Mouse (Mus musculus) heart, embryonic 11.5 days (tissue): ENCODE measurements at regions not wholly inside any gene's neighbourhood (a gene's known extent, or its start where the extent isn't known, plus 50 kb on each side); places are given as distances from the start of the nearest gene placed in this dataset.

ENCODE experiments used
- ATAC-seq: fragments of 200-750 bp; cut with Nextera tagmentation; replicated peaks from 2 replicates; pipeline ENCODE4 v1.8.0; 2017; ENCODE audit warnings: moderate library complexity; ENCODE audit not compliant: insufficient number of reproducible peaks, low FRiP score, low TSS enrichment
- H3K27ac ChIP-seq: fragments of 300-500 bp; sonication (generic); 2 replicates; pipeline ENCODE4 v1.5.1; 2014; ENCODE audit warnings: mild to moderate bottlenecking, low read depth, low read length
- H3K27me3 ChIP-seq: fragments of 300-500 bp; sonication (generic); 2 replicates; pipeline ENCODE4 v1.6.1; 2014; ENCODE audit warnings: mild to moderate bottlenecking, low read length, mixed read lengths; ENCODE audit not compliant: control insufficient read depth, insufficient read depth
- H3K36me3 ChIP-seq: fragments of 300-500 bp; sonication (generic); 2 replicates; pipeline ENCODE4 v1.6.1; 2014; ENCODE audit warnings: mild to moderate bottlenecking, low read length, moderate library complexity, mixed read lengths; ENCODE audit not compliant: control insufficient read depth, insufficient read depth
- H3K4me1 ChIP-seq: fragments of 300-500 bp; sonication (generic); 2 replicates; pipeline ENCODE4 v1.6.1; 2014; ENCODE audit warnings: low read length; ENCODE audit not compliant: control insufficient read depth, insufficient read depth
- H3K4me2 ChIP-seq: fragments of 300-500 bp; sonication (generic); 2 replicates; pipeline ENCODE4 v1.6.1; 2014; ENCODE audit warnings: mild to moderate bottlenecking, moderate library complexity
- H3K4me3 ChIP-seq: fragments of 300-500 bp; sonication (generic); 2 replicates; pipeline ENCODE4 v1.5.1; 2014; ENCODE audit warnings: low read depth, low read length
- H3K9ac ChIP-seq: fragments of 300-500 bp; sonication (generic); 2 replicates; pipeline ENCODE4 v1.6.1; 2014; ENCODE audit warnings: mild to moderate bottlenecking, low read depth, low read length, moderate library complexity
- H3K9me3 ChIP-seq: fragments of 300-500 bp; sonication (generic); replicated peaks from 2 replicates; pipeline ENCODE4 v1.6.1; 2016; ENCODE audit warnings: low read length; ENCODE audit not compliant: control insufficient read depth
- WGBS: fragments of 180-500 bp; shearing (Covaris S2); extraction: QIAGEN DNeasy Blood & Tissue Kit; methylation state at CpG from one replicate; pipeline ENCODE4 v1.1.7; 2014; ENCODE audit not compliant: insufficient replicate concordance; 5-methylcytosine and 5-hydroxymethylcytosine counted together

DNA sequence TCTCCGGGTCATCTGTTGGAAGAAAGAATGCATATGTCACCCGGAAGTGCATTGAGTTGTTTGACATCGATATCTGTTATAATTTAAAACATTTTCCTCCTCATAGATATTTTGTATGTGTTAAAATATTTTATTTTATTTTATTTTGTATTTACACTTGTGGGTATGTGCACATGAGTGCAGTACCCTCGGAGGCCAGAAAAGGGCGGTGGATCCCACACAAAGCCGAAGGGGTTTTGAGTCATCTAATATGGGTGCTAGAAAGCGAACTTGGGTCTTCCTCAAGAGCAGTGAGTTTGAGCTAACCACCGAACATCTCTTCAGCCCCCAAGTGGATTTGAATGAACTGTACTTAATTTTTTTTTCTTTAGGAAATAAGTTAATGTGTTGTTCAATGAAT, 156.0 kb downstream of the Gm11011 start:
- Histone ChIP-seq H3K4me1 (no peaks in the 10 kb centered on the region), H3K4me3 (no peak overlapping the region), H3K9me3 (no peaks in the 10 kb centered on the region), H3K9ac (no peak overlapping the region), H3K27me3 (no peaks in the 10 kb centered on the region), H3K36me3 (no peaks in the 10 kb centered on the region), H3K4me2 (no peak overlapping the region), H3K27ac (no peak overlapping the region)
- WGBS = 90% methylated on average over 8 of the region's 8 CpGs
- no peak for ATAC-seq

DNA sequence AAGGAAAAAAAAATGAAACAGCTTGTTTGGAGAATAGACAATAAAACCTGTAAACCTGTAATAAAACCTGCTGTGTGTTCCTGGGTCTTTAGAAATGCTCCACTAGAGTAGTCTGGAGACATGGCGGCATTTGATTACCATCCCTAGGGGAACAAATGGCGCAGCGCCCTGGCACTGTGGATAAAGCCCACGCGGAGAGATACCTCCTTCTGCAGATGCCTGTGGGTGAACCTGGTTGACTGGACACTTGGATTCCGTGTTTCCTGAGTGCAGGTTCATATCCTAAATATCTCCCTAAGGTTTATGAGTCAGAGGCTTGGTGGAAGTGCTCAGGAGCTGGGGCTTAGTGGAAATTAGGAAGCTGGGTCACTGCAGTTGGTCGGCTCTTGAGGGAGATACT, 158.1 kb downstream of the Gm11011 start:
- no peaks in the 10 kb centered on the region for H3K36me3 ChIP-seq
- H3K9ac ChIP-seq = no peak overlapping the region
- no peaks in the 10 kb centered on the region for H3K27me3 ChIP-seq
- no peak overlapping the region for H3K4me2 ChIP-seq
- 84% methylated on average over 7 of the region's 7 CpGs for WGBS
- no peaks in the 10 kb centered on the region for H3K4me1 ChIP-seq
- H3K4me3 ChIP-seq = no peak overlapping the region
- no peaks in the 10 kb centered on the region for H3K9me3 ChIP-seq
- no peak overlapping the region for H3K27ac ChIP-seq
- no peak for ATAC-seq

DNA sequence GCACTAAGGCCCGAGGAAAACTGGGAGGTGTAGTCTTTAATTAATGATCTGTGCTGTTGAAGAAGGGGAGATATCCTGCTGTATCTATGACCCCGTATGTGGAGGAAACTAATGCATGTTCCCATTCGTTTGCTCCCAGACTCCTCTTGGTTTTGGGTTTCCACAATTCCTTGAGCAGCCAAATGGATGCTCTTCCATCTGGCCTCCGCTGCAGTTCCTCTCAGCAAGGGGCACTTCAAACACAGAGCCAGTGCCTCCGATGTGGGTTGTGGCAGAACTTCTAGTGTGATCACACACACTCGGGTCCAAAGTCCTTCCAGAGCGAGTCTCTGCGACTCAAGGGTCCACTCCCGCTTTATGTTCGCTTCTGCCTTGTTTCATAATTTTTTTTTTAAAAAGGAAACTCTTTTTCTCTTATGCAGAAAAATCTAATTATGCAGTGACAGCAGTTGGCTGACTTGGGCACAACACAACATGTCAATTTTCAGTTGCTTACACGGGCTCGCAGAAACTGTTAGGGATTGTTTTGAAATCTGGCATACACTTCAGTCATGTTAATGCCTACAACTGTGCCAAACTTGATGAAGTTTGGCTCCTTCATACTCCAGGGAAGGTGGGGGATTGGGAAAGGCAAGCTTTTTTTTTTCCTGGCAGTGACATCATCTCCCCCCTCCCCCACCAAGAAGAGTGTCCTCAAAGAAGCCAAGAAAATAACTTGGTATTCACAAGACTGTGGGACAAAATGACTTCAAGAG, 163.2 kb downstream of the Gm11011 start:
- Histone ChIP-seq H3K27ac (no peak overlapping the region), H3K4me3 (no peak overlapping the region)
- 76% methylated on average over 12 of the region's 12 CpGs for WGBS

DNA sequence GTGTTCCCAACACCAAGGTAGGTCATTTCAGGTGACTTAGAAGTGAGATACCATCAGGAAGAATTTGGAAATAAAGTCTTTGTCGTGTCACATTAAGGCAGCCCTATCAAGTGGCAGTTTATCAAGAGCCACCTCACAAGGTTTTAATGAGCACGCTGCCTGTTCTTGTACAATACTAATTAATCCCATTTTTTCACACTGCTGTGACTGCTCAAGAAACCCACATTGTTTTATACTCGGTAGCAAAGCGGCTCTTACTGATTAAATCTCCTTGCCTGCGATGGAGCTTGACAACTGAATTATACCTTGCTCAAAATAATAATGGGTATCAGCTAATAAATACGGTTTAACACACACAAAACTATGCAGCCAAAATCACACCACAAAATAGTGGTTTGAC, 175.2 kb downstream of the Gm11011 start:
- WGBS = 71% methylated on average over 6 of the region's 6 CpGs
- no peak overlapping the region for H3K4me3 ChIP-seq
- H3K27ac ChIP-seq = no peak overlapping the region

More for the DNA sequence above, 163.2 kb downstream of the Gm11011 start:
- no peak for ATAC-seq
- H3K9me3 ChIP-seq = no peaks in the 10 kb centered on the region
- no peak overlapping the region for H3K9ac ChIP-seq
- no peak overlapping the region for H3K4me2 ChIP-seq
- H3K36me3 ChIP-seq = no peaks in the 10 kb centered on the region
- no peaks in the 10 kb centered on the region for H3K4me1 ChIP-seq
- no peaks in the 10 kb centered on the region for H3K27me3 ChIP-seq

DNA sequence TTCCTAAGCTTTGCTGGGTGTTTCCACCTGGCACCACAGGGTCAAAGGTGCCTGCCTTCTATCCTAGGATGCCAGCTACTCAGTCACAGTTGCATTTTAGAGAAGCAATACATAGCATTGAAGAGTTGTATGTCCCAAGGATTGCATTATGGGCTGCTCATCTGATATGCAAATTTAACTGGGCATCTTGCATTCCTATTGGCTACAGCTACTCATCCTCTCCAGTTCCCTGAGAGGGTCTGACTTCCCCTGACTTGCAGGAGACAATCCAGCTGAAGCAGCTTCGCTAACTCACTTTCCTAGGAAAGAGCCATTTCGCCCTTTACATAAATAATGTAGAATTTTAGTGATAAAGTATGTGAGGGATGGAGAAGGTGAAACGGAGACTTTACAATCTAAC, 177.5 kb downstream of the Gm11011 start:
- Histone ChIP-seq H3K4me1 (no peaks in the 10 kb centered on the region), H3K4me2 (no peak overlapping the region), H3K9me3 (no peaks in the 10 kb centered on the region; the same call in 1 of the 2 replicates), H3K36me3 (no peaks in the 10 kb centered on the region), H3K27ac (no peak overlapping the region), H3K4me3 (no peak overlapping the region), H3K27me3 (no peaks in the 10 kb centered on the region), H3K9ac (no peak overlapping the region)
- 52% methylated on average over 3 of the region's 3 CpGs for WGBS
- ATAC-seq = no peak

More for the DNA sequence above, 175.2 kb downstream of the Gm11011 start:
- H3K36me3 ChIP-seq = no peaks in the 10 kb centered on the region
- no peaks in the 10 kb centered on the region for H3K9me3 ChIP-seq
- H3K9ac ChIP-seq = no peak overlapping the region
- ATAC-seq = no peak
- H3K4me1 ChIP-seq = no peaks in the 10 kb centered on the region
- no peak overlapping the region for H3K4me2 ChIP-seq
- H3K27me3 ChIP-seq = no peaks in the 10 kb centered on the region

DNA sequence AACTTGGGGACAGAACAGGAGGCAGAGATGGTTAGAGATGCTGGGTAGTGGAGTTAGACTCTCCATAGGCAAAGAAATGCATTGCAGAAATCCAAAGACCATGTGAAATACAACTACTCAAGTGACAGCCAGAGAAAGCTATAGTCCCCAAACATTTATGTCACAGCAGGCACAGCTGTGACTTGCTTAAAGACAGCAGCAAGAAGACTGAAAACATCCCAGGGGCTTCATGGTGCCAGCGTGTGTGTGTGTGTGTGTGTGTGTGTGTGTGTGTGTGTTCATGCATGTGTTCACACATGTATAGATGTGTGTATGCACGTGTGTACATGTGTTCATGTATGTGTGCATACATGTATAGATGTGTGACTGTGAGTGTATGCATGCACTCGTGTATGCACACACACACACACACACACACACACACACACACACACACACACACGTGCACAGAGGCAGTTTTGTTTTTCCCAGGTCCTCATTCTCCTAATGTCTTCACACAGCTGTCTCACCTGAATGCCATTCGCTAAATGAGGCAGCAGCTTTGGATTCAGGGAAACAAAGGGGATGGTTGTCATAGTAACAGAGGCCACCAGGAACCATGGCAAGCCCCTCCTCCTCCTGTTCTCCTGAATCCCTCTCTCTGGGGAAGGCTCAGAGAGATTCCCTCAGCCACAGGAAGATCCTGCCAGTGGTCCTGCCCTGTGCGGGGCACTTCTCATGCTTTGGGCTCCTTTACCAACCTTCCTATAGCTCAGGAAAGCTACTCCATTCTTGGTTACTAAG, 182.4 kb downstream of the Gm11011 start:
- Histone ChIP-seq H3K4me2 (no peak overlapping the region), H3K9me3 (no peaks in the 10 kb centered on the region; the same call in 1 of the 2 replicates), H3K4me1 (no peaks in the 10 kb centered on the region), H3K36me3 (no peaks in the 10 kb centered on the region), H3K4me3 (no peak overlapping the region), H3K27me3 (no peaks in the 10 kb centered on the region), H3K9ac (no peak overlapping the region), H3K27ac (no peak overlapping the region)
- WGBS = 32% methylated on average over 6 of the region's 6 CpGs
- no peak for ATAC-seq

DNA sequence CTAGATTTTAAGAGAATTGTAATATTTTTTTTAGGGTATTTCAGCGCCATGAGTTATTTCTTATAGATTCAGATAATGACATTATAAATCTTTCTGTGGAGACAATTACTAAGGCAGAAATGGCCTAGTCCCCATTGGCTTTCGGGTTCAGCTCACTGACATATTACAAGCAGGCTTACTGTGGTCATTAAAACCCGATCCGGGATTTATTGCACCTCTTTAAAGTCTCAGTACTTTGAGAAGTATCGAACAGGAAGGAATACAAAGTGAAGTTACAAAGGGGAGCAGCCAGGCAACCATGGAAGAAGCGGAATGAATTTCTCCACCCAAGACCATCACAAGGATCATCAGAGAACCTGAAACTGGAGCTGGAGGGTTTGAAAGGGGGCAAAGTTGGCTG, 189.8 kb downstream of the Gm11011 start:
- no peak overlapping the region for H3K4me3 ChIP-seq
- no peak for ATAC-seq
- no peak overlapping the region for H3K4me2 ChIP-seq
- no peaks in the 10 kb centered on the region for H3K9me3 ChIP-seq
- WGBS = 81% methylated on average over 6 of the region's 6 CpGs
- H3K36me3 ChIP-seq = no peaks in the 10 kb centered on the region
- no peaks in the 10 kb centered on the region for H3K4me1 ChIP-seq
- no peaks in the 10 kb centered on the region for H3K27me3 ChIP-seq
- no peak overlapping the region for H3K27ac ChIP-seq
- no peak overlapping the region for H3K9ac ChIP-seq

DNA sequence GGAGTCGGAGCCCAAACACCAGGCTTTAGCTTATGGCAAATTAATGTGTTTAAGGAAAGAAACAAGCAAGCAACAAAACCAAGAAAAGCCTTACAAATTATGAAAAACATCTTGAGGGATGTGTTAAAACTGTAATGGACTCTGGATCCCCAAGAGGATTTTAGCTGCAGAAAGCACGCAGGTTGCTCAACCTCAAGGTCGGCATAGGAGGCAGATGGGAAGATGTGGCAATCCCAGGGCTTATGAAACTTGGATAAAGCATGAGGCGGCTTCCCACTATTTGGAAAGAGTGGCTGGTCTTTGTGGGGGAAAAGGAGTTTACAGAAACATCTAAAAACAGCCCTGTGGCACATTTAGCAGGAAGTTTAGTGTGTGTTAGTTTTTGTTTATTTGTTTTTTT, 190.5 kb downstream of the Gm11011 start:
- WGBS = 78% methylated on average over 4 of the region's 4 CpGs

More for the DNA sequence above, 190.5 kb downstream of the Gm11011 start:
- Histone ChIP-seq H3K4me1 (no peaks in the 10 kb centered on the region), H3K9ac (no peak overlapping the region), H3K27me3 (no peaks in the 10 kb centered on the region), H3K9me3 (no peaks in the 10 kb centered on the region), H3K27ac (no peak overlapping the region), H3K36me3 (no peaks in the 10 kb centered on the region), H3K4me3 (no peak overlapping the region), H3K4me2 (no peak overlapping the region)
- no peak for ATAC-seq
